Mouse (Mus musculus) limb, embryonic 13.5 days (tissue): ENCODE results near the gene Sccpdh. TPM values are rescaled to one million over a fixed set of nuclear protein-coding genes. Genes with fewer than 3 reads are reported as not detected.
A peak's percentile ranks its signal among the peaks of the same experiment; 100 is the strongest.
"Not testable (repeated sequence)": the region's sequence is repeated elsewhere in the genome, so short reads cannot be mapped to it uniquely, and the experiment has no call there.

Experiments
- ATAC-seq: fragments of 200-750 bp; cut with Nextera tagmentation; 2 replicates; pipeline ENCODE4 v1.8.0; 2017; ENCODE audit warnings: low read depth, moderate number of reproducible peaks, moderate TSS enrichment; ENCODE audit not compliant: low FRiP score
- H3K27ac ChIP-seq: fragments of 300-500 bp; sonication (generic); 2 replicates; pipeline ENCODE4 v1.5.1; 2015; ENCODE audit warnings: inconsistent platforms, mild to moderate bottlenecking, moderate library complexity
- H3K27me3 ChIP-seq: fragments of 300-500 bp; sonication (generic); 2 replicates; pipeline ENCODE4 v1.6.1; 2015; ENCODE audit warnings: mild to moderate bottlenecking, inconsistent platforms
- H3K36me3 ChIP-seq: fragments of 300-500 bp; sonication (generic); 2 replicates; pipeline ENCODE4 v1.6.1; 2015; ENCODE audit warnings: inconsistent platforms, mild to moderate bottlenecking, moderate library complexity
- H3K4me1 ChIP-seq: fragments of 300-500 bp; sonication (generic); 2 replicates; pipeline ENCODE4 v1.6.1; 2015; ENCODE audit warnings: inconsistent platforms
- H3K4me2 ChIP-seq: fragments of 300-500 bp; sonication (generic); replicated peaks from 2 replicates; pipeline ENCODE4 v1.6.1; 2015; ENCODE audit warnings: inconsistent platforms, mild to moderate bottlenecking, moderate library complexity
- H3K4me3 ChIP-seq: fragments of 300-500 bp; sonication (generic); 2 replicates; pipeline ENCODE4 v1.5.1; 2015; ENCODE audit warnings: moderate library complexity, mild to moderate bottlenecking, inconsistent platforms
- H3K9ac ChIP-seq: fragments of 300-500 bp; sonication (generic); 2 replicates; pipeline ENCODE4 v1.6.1; 2015; ENCODE audit warnings: mild to moderate bottlenecking, inconsistent platforms
- H3K9me3 ChIP-seq: fragments of 300-500 bp; sonication (generic); 2 replicates; pipeline ENCODE4 v1.6.1; 2016; ENCODE audit warnings: inconsistent platforms
- WGBS: fragments of 180-500 bp; shearing (Covaris S2); methylation state at CpG from one replicate; pipeline ENCODE4 v1.1.7; 2015; 5-methylcytosine and 5-hydroxymethylcytosine counted together
- polyA plus RNA-seq: library from polyadenylated mRNA; unstranded; fragments of >200 nt; fragmentation: Nextera tagmentation; extraction: Ambion mirVana; gene quantifications from 2 replicates; pipeline ENCODE4 v1.2.1, GENCODE M21; 2015

Gene Sccpdh
- polyA plus RNA-seq, 1 experiment from 2014 or later = 88.0 TPM

DNA sequence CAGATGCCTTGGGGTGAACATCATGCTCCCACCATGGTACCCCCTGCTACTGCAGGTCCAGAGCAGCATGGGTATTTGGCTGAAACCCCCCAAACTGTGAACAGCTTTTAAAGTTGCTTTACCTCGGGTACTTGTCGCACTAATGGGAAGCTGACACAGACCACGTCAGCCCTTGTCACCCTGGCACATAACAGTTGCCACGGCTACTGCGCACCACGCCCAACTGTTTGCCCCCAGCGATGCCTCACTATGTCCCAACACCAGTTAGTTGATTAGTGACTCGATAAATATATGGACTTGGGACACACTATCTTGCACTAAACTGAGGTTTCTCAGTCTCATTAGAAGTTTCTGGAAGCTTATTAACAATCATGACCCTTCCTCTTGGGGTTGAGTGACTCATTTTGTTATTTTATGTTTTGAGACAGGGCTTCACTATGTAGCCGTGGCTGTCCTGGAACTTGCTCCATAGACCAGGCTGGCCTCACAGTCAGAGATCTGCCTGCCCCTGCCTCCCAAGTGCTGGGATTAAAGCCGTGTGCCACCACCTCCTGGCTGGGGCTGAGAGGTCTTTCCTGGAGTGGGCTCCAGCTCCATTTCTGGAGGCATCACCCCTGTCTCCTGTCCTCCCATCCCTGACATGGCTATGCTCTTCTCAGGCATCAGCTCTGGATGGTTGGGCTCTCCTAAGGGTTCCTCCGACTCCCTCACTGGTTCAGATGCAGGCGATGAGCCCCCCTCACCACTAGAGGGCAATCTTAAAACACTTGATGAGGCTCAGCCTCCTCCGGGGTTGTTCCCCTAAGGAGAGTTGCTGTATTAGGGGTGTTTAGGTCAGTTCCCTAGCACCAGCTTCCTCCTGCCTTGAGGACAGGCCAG, 22.7 kb upstream of the Sccpdh start:
- ATAC-seq = peak; percentile 76; the same call in 1 of the 2 replicates
- no peak overlapping the region for H3K27ac ChIP-seq
- peak overlapping the region; percentile 32 for H3K4me3 ChIP-seq
- WGBS = 62% methylated on average over 13 of the region's 13 CpGs
- no peak overlapping the region for H3K9ac ChIP-seq
- H3K4me1 ChIP-seq = peaks cover 16% of the 10 kb centered on the region; the same call in 1 of the 2 replicates
- peak overlapping the region; percentile 58 for H3K4me2 ChIP-seq
- no peaks in the 10 kb centered on the region for H3K9me3 ChIP-seq
- no peaks in the 10 kb centered on the region for H3K27me3 ChIP-seq
- H3K36me3 ChIP-seq = no peaks in the 10 kb centered on the region

- no peaks in the 10 kb centered on the region for H3K36me3 ChIP-seq
- H3K4me1 ChIP-seq = peaks cover 16% of the 10 kb centered on the region; the same call in 1 of the 2 replicates
- H3K4me2 ChIP-seq = peak overlapping the region; percentile 58
- 19% methylated on average over 4 of the region's 4 CpGs for WGBS
- H3K9ac ChIP-seq = no peak overlapping the region
- H3K9me3 ChIP-seq = no peaks in the 10 kb centered on the region
- H3K27ac ChIP-seq = no peak overlapping the region
- H3K27me3 ChIP-seq = no peaks in the 10 kb centered on the region
- peak overlapping the region; percentile 32 for H3K4me3 ChIP-seq
- ATAC-seq = 0 out of 2 replicates have a peak, but pooled peaks have one; percentile 19
These were observed 22.1 kb upstream of the Sccpdh start for GRCm38 (mm10) chr1:179645980-179646268.

GRCm38 (mm10) chr1:179648678-179649077, 19.3 kb upstream of the Sccpdh start:
- H3K4me1 ChIP-seq = peaks cover 16% of the 10 kb centered on the region; the same call in 1 of the 2 replicates
- H3K27me3 ChIP-seq, H3K9ac ChIP-seq, H3K4me3 ChIP-seq, H3K9me3 ChIP-seq, H3K4me2 ChIP-seq, ATAC-seq, H3K36me3 ChIP-seq, H3K27ac ChIP-seq: not testable (repeated sequence)
- 87% methylated on average over 5 of the region's 5 CpGs for WGBS

- no peaks in the 10 kb centered on the region for H3K27me3 ChIP-seq
- H3K4me1 ChIP-seq = peaks cover 12% of the 10 kb centered on the region; the same call in 1 of the 2 replicates
- no peak overlapping the region for H3K27ac ChIP-seq
- H3K9me3 ChIP-seq = no peaks in the 10 kb centered on the region
- no peak overlapping the region for H3K4me2 ChIP-seq
- H3K36me3 ChIP-seq = no peaks in the 10 kb centered on the region
- no peak overlapping the region for H3K4me3 ChIP-seq
- no peak for ATAC-seq
- H3K9ac ChIP-seq = no peak overlapping the region
- WGBS = 71% methylated on average over 3 of the region's 3 CpGs
These were observed 18.7 kb upstream of the Sccpdh start for GRCm38 (mm10) chr1:179649324-179649723.

DNA sequence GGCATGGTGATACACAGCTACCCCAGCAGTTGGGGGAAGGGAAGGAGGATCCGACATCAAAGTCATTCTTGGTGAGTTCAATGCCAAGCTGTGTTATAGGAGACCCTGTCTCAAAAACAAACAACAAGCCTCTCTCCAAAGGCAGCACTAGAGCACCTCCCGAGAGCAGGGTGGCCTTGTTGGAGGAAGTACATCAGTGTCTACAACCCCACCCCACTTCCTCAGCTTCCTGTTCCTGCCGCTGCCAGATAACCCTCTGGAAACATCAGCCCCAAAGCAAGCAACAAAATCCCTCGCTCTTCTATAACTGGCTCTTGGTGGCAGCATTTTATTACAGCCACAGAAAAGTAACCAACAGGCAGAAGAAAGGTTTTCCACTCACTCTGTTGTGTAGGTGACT, 17.7 kb upstream of the Sccpdh start:
- H3K27me3 ChIP-seq = no peaks in the 10 kb centered on the region
- no peak overlapping the region for H3K9ac ChIP-seq
- no peaks in the 10 kb centered on the region for H3K36me3 ChIP-seq
- ATAC-seq = no peak
- 0 out of 2 replicates have a peak, but pooled peaks cover 5% of the 10 kb centered on the region for H3K4me1 ChIP-seq
- no peak overlapping the region for H3K27ac ChIP-seq
- no peak overlapping the region for H3K4me2 ChIP-seq
- no peak overlapping the region for H3K4me3 ChIP-seq
- H3K9me3 ChIP-seq = no peaks in the 10 kb centered on the region
- WGBS = 76% methylated on average over 4 of the region's 4 CpGs

GRCm38 (mm10) chr1:179651224-179651623, 16.8 kb upstream of the Sccpdh start:
- no peak overlapping the region for H3K27ac ChIP-seq
- ATAC-seq = no peak
- no peak overlapping the region for H3K9ac ChIP-seq
- no peaks in the 10 kb centered on the region for H3K27me3 ChIP-seq
- no peak overlapping the region for H3K4me2 ChIP-seq
- no peaks in the 10 kb centered on the region for H3K4me1 ChIP-seq
- 81% methylated on average over 5 of the region's 5 CpGs for WGBS
- H3K4me3 ChIP-seq = no peak overlapping the region
- no peaks in the 10 kb centered on the region for H3K9me3 ChIP-seq
- H3K36me3 ChIP-seq = no peaks in the 10 kb centered on the region

DNA sequence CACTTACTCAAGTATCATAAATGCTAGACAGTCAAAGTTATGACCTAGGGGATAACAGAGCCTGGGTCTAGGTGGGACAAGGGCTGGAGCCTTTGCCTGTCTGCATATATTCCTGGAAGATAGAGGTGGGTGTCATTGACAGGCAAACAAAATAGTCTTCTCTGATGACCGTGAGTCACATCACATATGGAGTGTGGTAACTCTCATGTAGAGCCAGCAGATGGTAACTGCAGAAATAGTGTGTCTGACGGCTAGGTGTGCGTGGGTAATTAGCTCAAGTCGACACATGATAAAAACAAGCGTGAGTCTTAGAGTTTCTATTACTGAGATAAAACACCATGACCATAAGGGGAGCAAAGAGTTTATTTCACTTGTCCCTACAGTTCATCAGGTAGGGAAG, 4.9 kb upstream of the Sccpdh start:
- Histone ChIP-seq H3K9ac (no peak overlapping the region), H3K27me3 (no peaks in the 10 kb centered on the region), H3K9me3 (no peaks in the 10 kb centered on the region), H3K36me3 (no peaks in the 10 kb centered on the region), H3K4me2 (no peak overlapping the region), H3K4me1 (no peaks in the 10 kb centered on the region; the same call in 1 of the 2 replicates), H3K4me3 (no peak overlapping the region), H3K27ac (no peak overlapping the region)
- 85% methylated on average over 5 of the region's 5 CpGs for WGBS
- ATAC-seq = no peak

GRCm38 (mm10) chr1:179664309-179664930, 3.6 kb upstream of the Sccpdh start:
- WGBS = 73% methylated on average over 4 of the region's 4 CpGs
- Histone ChIP-seq H3K4me1 (peaks cover 7% of the 10 kb centered on the region), H3K36me3 (no peaks in the 10 kb centered on the region)

DNA sequence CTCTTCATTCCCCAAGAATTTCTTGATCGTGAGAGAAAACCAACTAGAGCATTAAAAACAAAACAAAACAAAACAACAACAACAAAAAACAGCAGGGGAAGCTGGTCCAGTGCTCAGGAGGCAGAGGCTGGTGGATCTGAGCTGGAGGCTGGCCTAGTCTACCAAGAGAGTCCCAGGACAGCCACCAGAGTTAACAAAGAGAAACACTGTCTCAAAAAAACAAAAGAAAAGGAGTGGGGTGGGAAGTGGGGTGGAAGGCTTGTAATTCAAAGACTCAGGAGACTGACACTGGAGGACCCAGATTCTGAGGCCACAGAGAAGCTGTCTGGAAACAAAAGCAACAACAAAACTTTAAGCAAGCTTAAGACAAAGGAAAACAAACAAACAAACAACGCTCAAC, 1.0 kb upstream of the Sccpdh start:
- Histone ChIP-seq H3K27ac (no peak overlapping the region), H3K4me1 (peaks cover 13% of the 10 kb centered on the region), H3K27me3 (no peaks in the 10 kb centered on the region), H3K36me3 (peaks cover 11% of the 10 kb centered on the region), H3K4me3 (peak overlapping the region; percentile 85; the same call in 1 of the 2 replicates), H3K4me2 (peak overlapping the region; percentile 78; the same call in 1 of the 2 replicates), H3K9ac (no peak overlapping the region), H3K9me3 (no peaks in the 10 kb centered on the region)
- 79% methylated on average over 2 of the region's 2 CpGs for WGBS
- ATAC-seq = no peak

More at GRCm38 (mm10) chr1:179664309-179664930, 3.6 kb upstream of the Sccpdh start:
- Histone ChIP-seq H3K27me3 (no peaks in the 10 kb centered on the region), H3K4me3 (no peak overlapping the region), H3K4me2 (no peak overlapping the region), H3K9me3 (no peaks in the 10 kb centered on the region), H3K27ac (no peak overlapping the region), H3K9ac (no peak overlapping the region)
- no peak for ATAC-seq

GRCm38 (mm10) chr1:179667450-179667849, 560 bp upstream of the Sccpdh start:
- Histone ChIP-seq H3K27ac (peak overlapping the region; percentile 81), H3K4me1 (peaks cover 13% of the 10 kb centered on the region)

GRCm38 (mm10) chr1:179668836-179669537, 977 bp downstream of the Sccpdh start:
- 21% methylated on average over 12 of the region's 12 CpGs for WGBS
- H3K27ac ChIP-seq = peak overlapping the region; percentile 81; the same call in 1 of the 2 replicates

More at GRCm38 (mm10) chr1:179667450-179667849, 560 bp upstream of the Sccpdh start:
- peak overlapping the region; percentile 78 for H3K4me2 ChIP-seq
- no peaks in the 10 kb centered on the region for H3K9me3 ChIP-seq
- H3K9ac ChIP-seq = peak overlapping the region; percentile 90
- H3K36me3 ChIP-seq = peaks cover 16% of the 10 kb centered on the region
- ATAC-seq = 0 out of 2 replicates have a peak, but pooled peaks have one; percentile 14
- H3K27me3 ChIP-seq = no peaks in the 10 kb centered on the region
- 3% methylated on average over 7 of the region's 7 CpGs for WGBS
- H3K4me3 ChIP-seq = peak overlapping the region; percentile 85

DNA sequence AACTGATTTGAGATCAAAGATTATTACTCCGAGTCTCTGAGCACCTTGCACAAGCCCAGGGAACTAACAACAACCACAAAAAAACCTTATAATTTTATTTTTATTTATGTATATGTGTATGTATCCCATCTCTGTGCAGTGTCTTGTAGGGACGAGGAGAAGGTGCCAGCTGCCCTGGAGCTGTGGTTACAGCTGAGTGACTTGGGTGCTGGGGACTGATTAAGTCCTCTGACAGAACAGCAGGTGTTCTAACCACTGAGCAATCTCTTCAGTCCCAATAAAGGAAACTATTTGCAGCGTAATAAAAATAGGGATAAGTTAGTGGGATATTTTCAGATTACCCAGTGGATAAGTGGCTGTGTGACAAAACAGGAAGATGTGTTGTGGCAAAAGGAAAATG, 6.3 kb downstream of the Sccpdh start:
- no peaks in the 10 kb centered on the region for H3K27me3 ChIP-seq
- H3K9ac ChIP-seq = no peak overlapping the region
- peaks cover 75% of the 10 kb centered on the region for H3K36me3 ChIP-seq
- H3K4me3 ChIP-seq = no peak overlapping the region
- no peak for ATAC-seq
- H3K4me2 ChIP-seq = no peak overlapping the region
- peaks cover 6% of the 10 kb centered on the region for H3K4me1 ChIP-seq
- H3K27ac ChIP-seq = no peak overlapping the region
- no peaks in the 10 kb centered on the region for H3K9me3 ChIP-seq
- WGBS = 91% methylated on average over 3 of the region's 3 CpGs

More at GRCm38 (mm10) chr1:179668836-179669537, 977 bp downstream of the Sccpdh start:
- 0 out of 2 replicates have a peak, but pooled peaks have one; percentile 5 for ATAC-seq
- Histone ChIP-seq H3K4me1 (peaks cover 13% of the 10 kb centered on the region), H3K36me3 (peaks cover 29% of the 10 kb centered on the region), H3K9me3 (no peaks in the 10 kb centered on the region), H3K27me3 (no peaks in the 10 kb centered on the region), H3K4me2 (peak overlapping the region; percentile 78), H3K4me3 (peak overlapping the region; percentile 85), H3K9ac (peak overlapping the region; percentile 90)
